Mouse (Mus musculus) telencephalon, adult 2 months (tissue): ENCODE measurements around the gene Dab1.
A peak's percentile ranks its signal among the peaks of the same experiment; 100 is the strongest.

ENCODE experiments used
- DNase-seq: peaks from one replicate; pipeline ENCODE4 v3.0.0-alpha.2; 2011; ENCODE audit warnings: low read depth, low spot score

Gene Dab1

GRCm38 (mm10) chr4:103974536-103974935 lies 355.4 kb downstream of the Dab1 start:
- DNase-seq = no peak

- no peak for DNase-seq
Measured at GRCm38 (mm10) chr4:103974946-103975345, 355.8 kb downstream of the Dab1 start.

GRCm38 (mm10) chr4:103993884-103994283 lies 374.7 kb downstream of the Dab1 start:
- no peak for DNase-seq

GRCm38 (mm10) chr4:103994406-103994805 lies 375.2 kb downstream of the Dab1 start:
- DNase-seq = no peak

GRCm38 (mm10) chr4:104008406-104008805 lies 389.2 kb downstream of the Dab1 start:
- DNase-seq = no peak

- no peak for DNase-seq
Measured at GRCm38 (mm10) chr4:104011683-104012082, 392.5 kb downstream of the Dab1 start.

GRCm38 (mm10) chr4:104012150-104012549 lies 393.0 kb downstream of the Dab1 start:
- no peak for DNase-seq

- DNase-seq = no peak
Measured at GRCm38 (mm10) chr4:104025117-104025694, 406.0 kb downstream of the Dab1 start.

GRCm38 (mm10) chr4:104026834-104027233 lies 407.7 kb downstream of the Dab1 start:
- no peak for DNase-seq

GRCm38 (mm10) chr4:104027239-104027638 lies 408.1 kb downstream of the Dab1 start:
- DNase-seq = no peak

- no peak for DNase-seq
Measured at GRCm38 (mm10) chr4:104036091-104036490, 416.9 kb downstream of the Dab1 start.

GRCm38 (mm10) chr4:104039588-104039987 lies 420.4 kb downstream of the Dab1 start:
- no peak for DNase-seq

GRCm38 (mm10) chr4:104043441-104043840 lies 424.3 kb downstream of the Dab1 start:
- no peak for DNase-seq

GRCm38 (mm10) chr4:104044634-104045033 lies 425.5 kb downstream of the Dab1 start:
- no peak for DNase-seq

GRCm38 (mm10) chr4:104047966-104048804 lies 429.0 kb downstream of the Dab1 start:
- peak; percentile 67 for DNase-seq

GRCm38 (mm10) chr4:104057116-104057515 lies 438.0 kb downstream of the Dab1 start:
- no peak for DNase-seq

GRCm38 (mm10) chr4:104059569-104059968 lies 440.4 kb downstream of the Dab1 start:
- DNase-seq = no peak

GRCm38 (mm10) chr4:104062356-104062755 lies 443.2 kb downstream of the Dab1 start:
- no peak for DNase-seq

GRCm38 (mm10) chr4:104066901-104067300 lies 447.7 kb downstream of the Dab1 start:
- no peak for DNase-seq

- no peak for DNase-seq
Measured at GRCm38 (mm10) chr4:104067748-104068147, 448.6 kb downstream of the Dab1 start.

- no peak for DNase-seq
Measured at GRCm38 (mm10) chr4:104071296-104071695, 452.1 kb downstream of the Dab1 start.

GRCm38 (mm10) chr4:104073920-104074459 lies 454.8 kb downstream of the Dab1 start:
- DNase-seq = no peak

- DNase-seq = no peak
Measured at GRCm38 (mm10) chr4:104077771-104078170, 458.6 kb downstream of the Dab1 start.
